Mouse (Mus musculus) limb, embryonic 13.5 days (tissue): ENCODE data around the gene Ank2. TPM values are rescaled to one million over a fixed set of nuclear protein-coding genes. Genes with fewer than 3 reads are reported as not detected.
A peak's percentile ranks its signal among the peaks of the same experiment; 100 is the strongest.
"Not testable (repeated sequence)": the region's sequence is repeated elsewhere in the genome, so short reads cannot be mapped to it uniquely, and the experiment has no call there.

ENCODE experiments used
- ATAC-seq: fragments of 200-750 bp; cut with Nextera tagmentation; 2 replicates; pipeline ENCODE4 v1.8.0; 2017; ENCODE audit warnings: low read depth, moderate number of reproducible peaks, moderate TSS enrichment; ENCODE audit not compliant: low FRiP score
- H3K27ac ChIP-seq: fragments of 300-500 bp; sonication (generic); 2 replicates; pipeline ENCODE4 v1.5.1; 2015; ENCODE audit warnings: inconsistent platforms, mild to moderate bottlenecking, moderate library complexity
- H3K27me3 ChIP-seq: fragments of 300-500 bp; sonication (generic); 2 replicates; pipeline ENCODE4 v1.6.1; 2015; ENCODE audit warnings: mild to moderate bottlenecking, inconsistent platforms
- H3K36me3 ChIP-seq: fragments of 300-500 bp; sonication (generic); 2 replicates; pipeline ENCODE4 v1.6.1; 2015; ENCODE audit warnings: inconsistent platforms, mild to moderate bottlenecking, moderate library complexity
- H3K4me1 ChIP-seq: fragments of 300-500 bp; sonication (generic); 2 replicates; pipeline ENCODE4 v1.6.1; 2015; ENCODE audit warnings: inconsistent platforms
- H3K4me2 ChIP-seq: fragments of 300-500 bp; sonication (generic); replicated peaks from 2 replicates; pipeline ENCODE4 v1.6.1; 2015; ENCODE audit warnings: inconsistent platforms, mild to moderate bottlenecking, moderate library complexity
- H3K4me3 ChIP-seq: fragments of 300-500 bp; sonication (generic); 2 replicates; pipeline ENCODE4 v1.5.1; 2015; ENCODE audit warnings: moderate library complexity, mild to moderate bottlenecking, inconsistent platforms
- H3K9ac ChIP-seq: fragments of 300-500 bp; sonication (generic); 2 replicates; pipeline ENCODE4 v1.6.1; 2015; ENCODE audit warnings: mild to moderate bottlenecking, inconsistent platforms
- H3K9me3 ChIP-seq: fragments of 300-500 bp; sonication (generic); 2 replicates; pipeline ENCODE4 v1.6.1; 2016; ENCODE audit warnings: inconsistent platforms
- WGBS: fragments of 180-500 bp; shearing (Covaris S2); methylation state at CpG from one replicate; pipeline ENCODE4 v1.1.7; 2015; 5-methylcytosine and 5-hydroxymethylcytosine counted together
- polyA plus RNA-seq: library from polyadenylated mRNA; unstranded; fragments of >200 nt; fragmentation: Nextera tagmentation; extraction: Ambion mirVana; gene quantifications from 2 replicates; pipeline ENCODE4 v1.2.1, GENCODE M21; 2015

Ank2 gene
- polyA plus RNA-seq, 1 experiment from 2014 or later, result 32.4 TPM

DNA sequence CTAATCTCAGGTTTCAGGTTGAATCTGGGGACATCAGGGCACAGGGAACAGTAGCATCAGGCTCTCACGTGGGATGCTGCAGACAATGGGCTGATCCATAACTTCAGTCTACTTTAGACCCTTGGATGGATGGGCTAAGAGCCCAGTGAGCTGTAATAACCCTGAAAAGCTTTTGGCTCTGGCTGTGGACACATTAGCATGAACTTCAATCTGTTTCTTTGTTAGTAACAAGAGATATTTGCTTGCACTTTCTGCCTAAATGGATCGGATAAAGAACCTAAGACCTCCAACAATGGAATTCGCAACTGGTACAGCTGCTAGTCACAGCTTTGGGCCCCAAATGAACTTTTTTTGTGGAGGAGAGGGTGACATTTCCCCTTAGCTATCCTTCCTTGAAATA, 94.8 kb downstream of the Ank2 start:
- no peak for ATAC-seq
- Histone ChIP-seq H3K9me3 (no peaks in the 10 kb centered on the region), H3K27ac (no peak overlapping the region), H3K9ac (no peak overlapping the region), H3K27me3 (no peaks in the 10 kb centered on the region), H3K36me3 (no peaks in the 10 kb centered on the region; the same call in 1 of the 2 replicates), H3K4me3 (no peak overlapping the region), H3K4me2 (no peak overlapping the region), H3K4me1 (peaks cover 13% of the 10 kb centered on the region)
- 65% methylated on average over 3 of the region's 3 CpGs for WGBS

DNA sequence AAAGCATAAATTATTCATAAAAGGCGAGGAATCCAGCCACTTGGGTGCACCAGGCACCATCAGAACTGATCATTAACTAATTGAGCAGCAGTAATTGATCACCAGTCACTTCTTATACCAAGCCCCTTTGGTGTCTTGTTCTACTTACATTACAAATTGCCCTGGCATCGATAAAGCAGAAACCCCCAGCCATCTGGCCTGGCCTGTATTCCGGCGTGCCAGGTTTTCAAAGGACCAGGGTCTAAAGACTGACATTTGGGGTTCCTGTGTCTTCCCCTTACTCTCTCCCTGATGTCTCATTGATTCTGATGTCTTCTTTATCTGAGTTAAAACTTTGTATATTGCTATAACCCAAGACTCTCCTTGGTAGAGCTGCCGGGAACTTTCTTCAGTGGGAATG, 98.2 kb downstream of the Ank2 start:
- no peaks in the 10 kb centered on the region for H3K9me3 ChIP-seq
- ATAC-seq, result no peak
- 82% methylated on average over 5 of the region's 5 CpGs for WGBS
- no peak overlapping the region for H3K4me3 ChIP-seq
- H3K4me2 ChIP-seq, result no peak overlapping the region
- H3K27ac ChIP-seq, result no peak overlapping the region
- no peaks in the 10 kb centered on the region; the same call in 1 of the 2 replicates for H3K4me1 ChIP-seq
- H3K9ac ChIP-seq, result no peak overlapping the region
- no peaks in the 10 kb centered on the region for H3K27me3 ChIP-seq
- no peaks in the 10 kb centered on the region; the same call in 1 of the 2 replicates for H3K36me3 ChIP-seq

DNA sequence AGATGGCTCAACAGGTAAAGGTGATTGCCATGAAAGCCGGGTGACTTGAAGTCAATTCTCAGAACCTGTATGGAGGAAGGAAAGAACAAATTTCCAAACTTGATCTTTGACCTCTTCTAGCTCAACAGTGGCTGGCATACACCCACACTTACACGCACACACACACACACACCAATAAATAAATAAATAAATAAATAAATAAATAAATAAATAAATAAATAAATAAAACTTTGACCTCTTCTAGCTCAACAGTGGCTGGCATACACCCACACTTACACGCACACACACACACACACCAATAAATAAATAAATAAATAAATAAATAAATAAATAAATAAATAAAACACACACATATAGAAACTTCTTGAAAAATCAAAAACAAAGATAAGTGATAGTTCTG, 98.7 kb downstream of the Ank2 start:
- not testable (repeated sequence) for H3K4me1 ChIP-seq, H3K9me3 ChIP-seq, H3K27me3 ChIP-seq, H3K4me2 ChIP-seq, H3K4me3 ChIP-seq, H3K9ac ChIP-seq, H3K27ac ChIP-seq, H3K36me3 ChIP-seq
- peak; percentile 9; the same call in 1 of the 2 replicates for ATAC-seq
- WGBS, result 91% methylated on average over 3 of the region's 3 CpGs

DNA sequence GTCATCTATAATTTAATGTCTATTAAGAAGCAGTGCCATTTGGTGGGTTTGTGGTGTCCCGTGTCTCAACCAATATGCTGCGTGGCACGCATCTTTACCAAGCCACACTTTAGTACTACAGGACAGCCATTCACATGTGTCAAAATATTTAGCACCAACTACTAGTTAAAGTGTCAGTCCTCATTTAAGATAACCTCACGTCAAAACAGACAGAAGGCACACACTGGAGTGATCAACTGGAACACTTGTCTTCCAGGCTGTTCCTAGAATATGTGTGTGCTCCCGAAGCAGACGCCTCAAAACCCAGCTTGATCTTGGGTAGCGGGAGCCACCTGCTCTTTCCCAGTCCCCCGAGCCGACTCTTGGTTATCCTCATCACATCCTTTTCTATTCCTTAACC, 101.4 kb downstream of the Ank2 start:
- 95% methylated on average over 9 of the region's 9 CpGs for WGBS
- no peak overlapping the region for H3K27ac ChIP-seq
- no peak overlapping the region for H3K9ac ChIP-seq
- H3K4me3 ChIP-seq, result no peak overlapping the region
- H3K27me3 ChIP-seq, result no peaks in the 10 kb centered on the region
- H3K4me2 ChIP-seq, result no peak overlapping the region
- no peaks in the 10 kb centered on the region; the same call in 1 of the 2 replicates for H3K4me1 ChIP-seq
- H3K9me3 ChIP-seq, result no peaks in the 10 kb centered on the region
- H3K36me3 ChIP-seq, result no peaks in the 10 kb centered on the region; the same call in 1 of the 2 replicates
- no peak for ATAC-seq

DNA sequence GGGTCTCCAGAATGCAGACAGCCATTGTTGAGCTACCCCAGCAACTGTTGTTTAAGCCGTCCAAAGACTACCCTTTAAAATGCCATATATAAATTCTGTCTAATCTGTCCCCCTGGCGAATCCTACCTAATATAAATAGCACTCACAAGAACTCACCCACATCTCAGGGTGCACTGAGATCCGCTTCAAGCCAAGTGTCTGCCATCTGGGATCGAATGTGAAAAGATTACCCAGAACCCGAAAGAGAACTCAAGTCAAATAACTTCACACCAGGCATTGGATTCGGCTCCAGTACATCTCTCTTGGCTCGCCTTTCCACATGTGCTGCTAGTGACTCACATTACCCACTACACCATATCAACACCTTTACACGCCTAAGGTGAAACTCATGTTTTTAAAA, 103.9 kb downstream of the Ank2 start:
- no peak overlapping the region for H3K27ac ChIP-seq
- no peak for ATAC-seq
- no peak overlapping the region for H3K4me2 ChIP-seq
- no peaks in the 10 kb centered on the region for H3K36me3 ChIP-seq
- 84% methylated on average over 8 of the region's 8 CpGs for WGBS
- H3K4me3 ChIP-seq, result no peak overlapping the region
- no peaks in the 10 kb centered on the region for H3K4me1 ChIP-seq
- H3K9me3 ChIP-seq, result no peaks in the 10 kb centered on the region
- no peaks in the 10 kb centered on the region for H3K27me3 ChIP-seq
- H3K9ac ChIP-seq, result no peak overlapping the region

DNA sequence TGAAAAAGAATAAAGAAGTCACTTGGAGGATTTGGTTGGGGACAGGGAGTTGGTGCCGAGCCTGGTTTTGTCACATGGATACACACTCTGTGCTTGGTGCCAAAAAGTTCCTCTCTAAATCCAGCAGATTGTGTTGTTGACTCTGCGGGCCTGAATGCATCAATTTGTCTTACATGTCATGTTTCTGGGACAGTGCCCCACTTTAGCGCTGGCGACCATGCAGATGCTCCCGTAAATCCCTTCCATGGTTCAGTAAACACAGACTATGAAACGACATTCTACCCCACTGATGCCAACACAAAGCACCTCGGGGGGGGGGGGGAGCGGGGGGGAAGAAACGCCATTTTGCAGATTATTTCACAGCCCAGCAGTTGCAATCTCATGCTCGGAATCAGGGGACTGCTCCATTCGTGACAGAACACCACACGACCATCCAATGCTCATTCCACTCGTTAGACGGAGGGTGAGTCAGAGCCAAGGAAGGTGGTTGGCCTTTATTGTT, 112.1 kb downstream of the Ank2 start:
- Histone ChIP-seq H3K9me3 (no peaks in the 10 kb centered on the region), H3K9ac (no peak overlapping the region), H3K36me3 (no peaks in the 10 kb centered on the region), H3K4me2 (no peak overlapping the region), H3K27me3 (no peaks in the 10 kb centered on the region), H3K27ac (no peak overlapping the region), H3K4me1 (no peaks in the 10 kb centered on the region), H3K4me3 (no peak overlapping the region)
- ATAC-seq, result no peak
- WGBS, result 91% methylated on average over 14 of the region's 14 CpGs

DNA sequence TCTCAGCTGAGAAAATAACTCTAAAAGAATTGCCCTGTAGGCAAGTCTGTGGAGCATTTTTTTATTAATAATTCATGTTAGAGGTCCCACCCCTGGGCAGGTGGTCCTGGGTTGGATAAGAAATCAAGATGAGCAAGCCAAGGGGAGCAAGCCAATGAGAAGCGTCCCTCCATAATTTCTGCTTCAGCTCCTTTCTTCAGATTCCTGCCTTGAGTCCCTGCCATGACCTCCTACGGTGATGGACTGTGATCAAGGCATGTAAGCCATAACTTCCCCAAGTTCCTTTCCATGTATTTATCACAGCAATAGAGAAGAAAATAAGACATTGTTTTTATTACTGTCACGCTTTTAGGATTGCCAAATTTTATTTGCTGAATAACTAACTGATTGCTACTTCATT, 115.9 kb downstream of the Ank2 start:
- ATAC-seq, result no peak
- 90% methylated on average over 3 of the region's 3 CpGs for WGBS
- H3K4me1 ChIP-seq, result no peaks in the 10 kb centered on the region
- no peaks in the 10 kb centered on the region for H3K36me3 ChIP-seq
- H3K9ac ChIP-seq, result no peak overlapping the region
- no peak overlapping the region for H3K4me3 ChIP-seq
- no peaks in the 10 kb centered on the region for H3K27me3 ChIP-seq
- H3K27ac ChIP-seq, result no peak overlapping the region
- H3K9me3 ChIP-seq, result no peaks in the 10 kb centered on the region
- no peak overlapping the region for H3K4me2 ChIP-seq

DNA sequence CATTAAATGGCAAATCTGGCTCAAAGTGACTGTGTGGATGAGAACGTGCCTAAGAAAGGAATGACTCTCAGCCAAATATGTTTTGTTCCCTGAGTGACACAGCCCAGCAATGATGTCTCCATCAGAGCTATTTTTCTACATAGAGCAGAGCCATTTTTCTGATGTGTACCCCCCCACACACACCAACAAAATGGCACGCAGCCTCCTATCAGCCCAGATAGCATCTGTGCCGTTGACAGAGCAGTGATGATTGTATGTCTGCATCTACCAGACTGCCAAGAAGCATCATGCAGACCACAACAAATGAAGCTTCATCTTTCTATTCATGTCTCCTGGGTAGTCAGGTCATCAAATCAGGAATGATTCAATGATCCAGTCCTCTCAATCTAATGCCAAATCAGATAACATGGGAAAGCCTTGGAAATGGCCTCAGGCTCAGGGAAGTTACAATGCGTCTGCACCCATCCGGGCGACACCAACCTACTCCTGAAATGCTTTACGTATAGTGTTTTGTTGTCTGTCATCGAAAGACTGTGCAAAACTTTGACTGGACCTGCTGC, 122.2 kb downstream of the Ank2 start:
- no peak overlapping the region for H3K9ac ChIP-seq
- no peak overlapping the region for H3K27ac ChIP-seq
- H3K4me1 ChIP-seq, result peaks cover 14% of the 10 kb centered on the region
- ATAC-seq, result no peak
- H3K4me2 ChIP-seq, result no peak overlapping the region
- H3K4me3 ChIP-seq, result no peak overlapping the region
- no peaks in the 10 kb centered on the region for H3K27me3 ChIP-seq
- H3K36me3 ChIP-seq, result no peaks in the 10 kb centered on the region
- 86% methylated on average over 8 of the region's 8 CpGs for WGBS
- no peaks in the 10 kb centered on the region for H3K9me3 ChIP-seq

DNA sequence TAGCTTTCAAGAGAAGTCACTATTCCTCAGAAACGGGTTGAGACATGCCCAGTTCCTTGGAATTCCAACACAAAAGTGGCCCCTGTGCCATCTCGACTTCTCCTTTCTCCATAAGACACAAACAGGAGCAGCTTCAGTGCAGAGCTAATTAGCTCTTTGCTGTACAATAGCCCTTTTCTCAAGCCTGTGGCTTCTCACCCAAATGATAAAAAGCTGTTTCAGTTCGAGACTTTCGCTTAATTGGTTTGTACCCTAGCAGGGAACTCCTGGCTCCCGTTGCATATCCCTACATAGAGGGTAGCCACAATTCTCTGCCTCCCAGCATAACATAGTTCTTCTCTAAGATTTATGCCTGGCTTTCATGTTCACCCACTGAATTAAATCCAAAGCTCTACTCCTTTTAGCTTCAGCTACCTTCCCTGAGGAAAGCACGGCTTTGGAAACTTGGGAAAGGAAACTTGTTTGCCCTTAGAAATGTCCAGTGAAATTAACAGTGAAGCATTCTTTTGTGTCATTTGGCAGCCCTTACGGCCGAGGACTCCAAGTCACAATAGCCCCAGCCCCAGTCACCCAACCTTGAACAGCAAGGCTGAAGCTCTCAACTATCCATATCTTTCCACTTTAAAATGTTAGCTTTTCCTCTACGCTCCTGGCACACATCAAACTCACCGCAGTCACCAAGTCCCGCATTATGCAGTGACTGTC, 123.0 kb downstream of the Ank2 start:
- Histone ChIP-seq H3K4me1 (peaks cover 14% of the 10 kb centered on the region), H3K4me2 (no peak overlapping the region; the same call in 1 of the 2 replicates), H3K9me3 (no peaks in the 10 kb centered on the region), H3K4me3 (no peak overlapping the region), H3K36me3 (no peaks in the 10 kb centered on the region), H3K27ac (no peak overlapping the region), H3K27me3 (no peaks in the 10 kb centered on the region), H3K9ac (no peak overlapping the region)
- ATAC-seq, result no peak
- 46% methylated on average over 11 of the region's 11 CpGs for WGBS

DNA sequence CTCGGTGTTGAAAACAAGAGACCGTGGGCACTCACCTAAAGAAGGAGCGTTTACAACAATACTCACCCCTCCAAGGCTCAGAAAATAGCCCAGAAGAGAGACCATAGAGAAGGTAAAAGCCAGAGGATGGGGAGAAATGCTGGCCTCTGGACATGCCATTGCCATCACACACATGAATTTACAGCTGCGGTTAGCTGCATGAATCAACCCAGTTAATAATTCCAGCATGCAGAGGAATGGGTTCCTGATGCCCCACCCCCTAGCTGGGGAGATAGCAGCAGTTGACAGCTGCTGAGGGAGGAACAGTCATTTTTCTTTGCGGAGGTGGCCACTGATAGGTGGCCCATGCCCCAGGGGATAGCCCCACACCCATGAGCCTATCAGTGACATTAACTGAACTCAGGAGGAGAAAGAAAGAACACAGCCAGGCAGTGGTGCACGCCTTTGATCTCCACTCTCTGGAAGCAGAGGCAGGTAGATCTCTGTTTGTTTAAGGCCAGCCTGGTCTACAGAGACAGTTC, 124.9 kb downstream of the Ank2 start:
- H3K36me3 ChIP-seq, result no peaks in the 10 kb centered on the region
- H3K9me3 ChIP-seq, result no peaks in the 10 kb centered on the region
- peaks cover 14% of the 10 kb centered on the region for H3K4me1 ChIP-seq
- H3K4me2 ChIP-seq, result no peak overlapping the region
- no peaks in the 10 kb centered on the region for H3K27me3 ChIP-seq
- no peak for ATAC-seq
- no peak overlapping the region for H3K27ac ChIP-seq
- H3K9ac ChIP-seq, result no peak overlapping the region
- 75% methylated on average over 6 of the region's 6 CpGs for WGBS
- no peak overlapping the region for H3K4me3 ChIP-seq

DNA sequence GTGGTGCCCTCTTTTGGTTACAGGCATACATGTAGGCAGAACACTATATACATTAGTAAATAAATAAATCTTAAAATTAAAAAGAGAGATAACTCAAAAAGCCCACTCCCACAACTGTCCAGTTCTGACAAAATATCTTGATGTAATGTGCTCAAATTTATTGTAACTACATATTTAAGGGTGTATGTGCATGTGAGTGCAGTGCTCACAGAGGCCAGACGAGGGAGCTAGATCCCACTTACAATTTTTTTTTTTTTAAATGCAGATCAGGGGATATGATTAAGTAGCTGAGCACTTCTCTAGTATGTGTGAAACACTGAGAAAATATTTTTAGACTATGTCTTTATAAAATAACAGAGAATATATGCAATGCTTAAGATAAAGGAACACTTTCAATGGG, 127.4 kb downstream of the Ank2 start:
- no peaks in the 10 kb centered on the region for H3K27me3 ChIP-seq
- no peak overlapping the region for H3K27ac ChIP-seq
- H3K4me3 ChIP-seq, result no peak overlapping the region
- H3K4me2 ChIP-seq, result no peak overlapping the region
- H3K9me3 ChIP-seq, result no peaks in the 10 kb centered on the region
- H3K36me3 ChIP-seq, result no peaks in the 10 kb centered on the region
- no peak for ATAC-seq
- H3K4me1 ChIP-seq, result peaks cover 10% of the 10 kb centered on the region
- whole genome bisulfite sequencing, result 89% methylated on average over 1 of the region's 1 CpGs
- H3K9ac ChIP-seq, result no peak overlapping the region

DNA sequence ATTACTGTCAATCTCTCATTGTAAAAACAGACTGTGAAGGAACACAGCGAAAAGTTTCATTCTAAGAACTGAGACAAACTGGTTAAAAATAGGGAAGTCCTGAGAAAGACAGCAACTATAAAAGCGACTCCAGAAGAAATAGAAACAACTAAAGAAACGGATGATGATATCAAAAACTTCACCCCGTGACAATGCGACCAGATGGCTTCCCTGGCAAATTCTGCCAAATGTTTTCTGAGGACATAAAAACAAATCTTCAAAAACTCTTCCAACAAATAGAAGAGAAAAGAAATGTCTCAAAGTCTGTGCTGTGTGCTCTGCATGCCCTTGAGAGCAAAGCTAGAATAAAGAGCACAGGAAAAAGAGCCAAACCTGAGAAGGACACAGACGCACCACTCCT, 129.6 kb downstream of the Ank2 start:
- H3K4me1 ChIP-seq, result no peaks in the 10 kb centered on the region
- no peak overlapping the region for H3K27ac ChIP-seq
- no peaks in the 10 kb centered on the region for H3K36me3 ChIP-seq
- no peak overlapping the region for H3K4me2 ChIP-seq
- no peak for ATAC-seq
- H3K9ac ChIP-seq, result no peak overlapping the region
- no peaks in the 10 kb centered on the region for H3K9me3 ChIP-seq
- WGBS, result 86% methylated on average over 6 of the region's 6 CpGs
- no peaks in the 10 kb centered on the region for H3K27me3 ChIP-seq
- no peak overlapping the region for H3K4me3 ChIP-seq
